Mouse (Mus musculus) C2C12 (cell line): ENCODE measurements around the gene Dlgap1.

Source experiments
- CEBPB ChIP-seq: IDR thresholded peaks from one replicate; pipeline ENCODE4 v1.6.1; 2011; ENCODE audit warnings: low read depth, mild to moderate bottlenecking, control low read depth, moderate library complexity
- CTCF ChIP-seq: IDR thresholded peaks from one replicate; pipeline ENCODE4 v1.5.1; 2011; ENCODE audit not compliant: control insufficient read depth, insufficient read depth, insufficient read length
- FOSL1 ChIP-seq: IDR thresholded peaks from one replicate; pipeline ENCODE4 v1.8.0; 2011; ENCODE audit warnings: mild to moderate bottlenecking, low read length; ENCODE audit not compliant: poor library complexity, insufficient read depth, severe bottlenecking
- MAX ChIP-seq: IDR thresholded peaks from one replicate; pipeline ENCODE4 v1.6.1; 2011; ENCODE audit warnings: mild to moderate bottlenecking, control low read depth
- MYOD1 ChIP-seq: IDR thresholded peaks from one replicate; pipeline ENCODE4 v1.6.1; 2011; ENCODE audit warnings: low read depth; ENCODE audit not compliant: control insufficient read depth, insufficient read length
- USF1 ChIP-seq: IDR thresholded peaks from one replicate; pipeline ENCODE4 v1.6.1; 2011; ENCODE audit warnings: low read depth, mild to moderate bottlenecking, control low read depth, moderate library complexity

- TF ChIP-seq MAX, result no peak
- no peak for TF ChIP-seq FOSL1
- no peak for TF ChIP-seq CTCF
- no peak for TF ChIP-seq MYOD1
- no peak for TF ChIP-seq USF1
- TF ChIP-seq CEBPB, result no peak
Measured at GRCm38 (mm10) chr17:70600462-70600861, 631.6 kb downstream of the Dlgap1 start.
